Mouse (Mus musculus): ENCODE results near the gene Stpg1. TPM values are rescaled to one million over a fixed set of nuclear protein-coding genes. Genes with fewer than 3 reads are reported as not detected.

The Stpg1 gene
- polyA plus RNA-seq, 2 experiments: 0.02 TPM; not detected in 1

DNA sequence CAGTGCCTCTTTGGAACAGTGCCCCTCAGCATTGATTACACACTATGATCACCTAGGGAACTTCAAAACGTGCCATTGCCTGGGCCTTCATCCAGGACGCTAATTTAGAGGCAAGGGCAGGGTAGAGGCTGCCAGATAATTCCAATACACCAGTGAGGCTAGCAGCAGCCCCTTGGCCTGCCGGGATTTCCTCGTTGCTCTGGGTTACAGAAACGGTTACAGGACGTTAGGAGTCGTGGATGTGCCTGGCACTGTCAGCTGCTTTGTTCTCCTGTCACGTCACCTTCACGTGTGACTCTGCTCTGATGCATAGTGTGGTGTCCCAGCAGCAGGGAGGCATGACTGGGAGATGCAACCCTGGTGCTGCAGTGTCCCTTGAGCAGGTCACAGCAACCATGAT is 45.5 kb downstream of the Stpg1 start:
- Histone ChIP-seq H3K4me2 (ENCODE audit: low read depth) (no peak overlapping the region), H3K9ac (replicated peaks) (no peak overlapping the region), H3K9me3 (ENCODE audit: control insufficient read depth, low read length) (no peaks in the 10 kb centered on the region), H3K27me3 (ENCODE audit: control insufficient read depth, insufficient read depth, low read length) (no peaks in the 10 kb centered on the region), H3K4me1 (replicated peaks; ENCODE audit: control insufficient read depth in 2 of 2, insufficient read depth in 2 of 2, low read length in 1 of 2) (no peaks in the 10 kb centered on the region), H3K36me3 (replicated peaks; ENCODE audit: control insufficient read depth, insufficient read depth, low read depth) (no peaks in the 10 kb centered on the region), H3K4me3 (ENCODE audit: insufficient read depth in 1 of 2, low read depth in 2 of 2, low read length in 2 of 2) (no peak overlapping the region), H3K27ac (no peak overlapping the region)
- WGBS (ENCODE audit: insufficient replicate concordance): 67% methylated on average over 9 of the region's 9 CpGs
- no peak for ATAC-seq (ENCODE audit: insufficient read depth)
- no peak for TF ChIP-seq CTCF (IDR thresholded peaks at IDR 0.05; ENCODE audit: low read depth)
- no peak for TF ChIP-seq EP300 (IDR thresholded peaks at IDR 0.05; ENCODE audit: low read depth)
- DNase-seq (ENCODE audit: low read depth in 3 of 3, low spot score in 3 of 3): no peak

- ATAC-seq (ENCODE audit: insufficient read depth): no peak
- Histone ChIP-seq H3K4me1 (replicated peaks; ENCODE audit: control insufficient read depth in 2 of 2, insufficient read depth in 2 of 2, low read length in 1 of 2) (no peaks in the 10 kb centered on the region), H3K36me3 (replicated peaks; ENCODE audit: control insufficient read depth, insufficient read depth, low read depth) (no peaks in the 10 kb centered on the region), H3K4me2 (ENCODE audit: low read depth) (no peak overlapping the region), H3K27ac (no peak overlapping the region), H3K9ac (replicated peaks) (no peak overlapping the region), H3K9me3 (ENCODE audit: control insufficient read depth, low read length) (no peaks in the 10 kb centered on the region), H3K27me3 (ENCODE audit: control insufficient read depth, insufficient read depth, low read length) (no peaks in the 10 kb centered on the region), H3K4me3 (ENCODE audit: insufficient read depth in 1 of 2, low read depth in 2 of 2, low read length in 2 of 2) (no peak overlapping the region)
- 67% methylated on average over 2 of the region's 2 CpGs for WGBS (ENCODE audit: insufficient replicate concordance)
- TF ChIP-seq EP300 (IDR thresholded peaks at IDR 0.05; ENCODE audit: low read depth): no peak
- no peak for TF ChIP-seq CTCF (IDR thresholded peaks at IDR 0.05; ENCODE audit: low read depth)
- DNase-seq (ENCODE audit: low read depth in 3 of 3, low spot score in 3 of 3): no peak
Measured at GRCm38 (mm10) chr4:135544284-135544683, 49.7 kb downstream of the Stpg1 start.

DNA sequence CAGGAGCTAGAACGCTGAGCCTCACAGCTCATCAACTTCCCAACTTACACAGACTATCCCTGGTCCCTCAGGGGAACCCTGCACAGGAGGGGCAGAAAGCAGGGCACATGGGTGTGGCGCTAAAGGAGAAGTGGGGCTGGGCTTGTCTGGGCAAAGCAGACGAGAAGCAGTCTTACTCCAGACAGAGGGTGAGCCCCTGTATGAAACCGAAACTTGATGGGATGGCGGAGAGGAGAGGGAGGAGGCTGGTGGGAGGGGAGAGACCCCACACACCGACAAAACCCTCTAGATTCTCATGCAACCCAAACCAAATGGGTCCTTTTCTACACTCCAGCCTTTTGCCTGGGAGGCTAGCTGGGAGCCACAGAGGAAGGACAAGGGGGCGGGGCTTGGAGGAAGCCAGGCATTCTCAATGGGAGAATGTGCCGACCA is 50.5 kb downstream of the Stpg1 start:
- WGBS (ENCODE audit: insufficient replicate concordance): 3% methylated on average over 8 of the region's 8 CpGs
- Histone ChIP-seq H3K4me3 (ENCODE audit: insufficient read depth in 1 of 2, low read depth in 2 of 2, low read length in 2 of 2) (peak overlapping the region; percentile 12 to 19; a peak in 2 of 4 replicates), H3K9me3 (ENCODE audit: control insufficient read depth, low read length) (no peaks in the 10 kb centered on the region), H3K9ac (replicated peaks) (no peak overlapping the region), H3K27me3 (ENCODE audit: control insufficient read depth, insufficient read depth, low read length) (no peaks in the 10 kb centered on the region), H3K4me1 (replicated peaks; ENCODE audit: control insufficient read depth in 2 of 2, insufficient read depth in 2 of 2, low read length in 1 of 2) (no peaks in the 10 kb centered on the region), H3K27ac (no peak overlapping the region), H3K4me2 (ENCODE audit: low read depth) (peak overlapping the region; percentile 47), H3K36me3 (replicated peaks; ENCODE audit: control insufficient read depth, insufficient read depth, low read depth) (no peaks in the 10 kb centered on the region)
- DNase-seq (ENCODE audit: low read depth in 3 of 3, low spot score in 3 of 3): no peak
- no peak for ATAC-seq (ENCODE audit: insufficient read depth)
- TF ChIP-seq CTCF (IDR thresholded peaks at IDR 0.05; ENCODE audit: low read depth) (no peak), EP300 (IDR thresholded peaks at IDR 0.05; ENCODE audit: low read depth) (no peak)

DNA sequence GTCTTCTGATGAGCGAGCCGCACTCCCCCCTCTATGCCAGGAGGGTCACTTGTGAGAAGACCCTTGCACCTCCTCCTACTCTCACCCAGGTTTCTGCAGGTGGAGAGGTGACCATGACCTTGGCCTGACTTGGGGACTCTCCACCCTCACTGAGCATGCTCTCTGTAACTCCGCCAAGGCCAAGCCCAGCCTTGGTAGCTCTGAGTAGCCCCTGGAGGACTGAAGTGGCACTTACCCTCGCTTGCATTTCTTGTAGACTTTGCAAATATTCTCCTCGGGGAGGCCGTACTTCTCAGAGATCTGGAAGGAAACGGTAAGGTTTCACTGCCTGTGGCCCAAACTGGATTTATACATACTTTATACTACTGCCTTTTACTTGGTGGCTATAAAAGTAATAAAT is 51.4 kb downstream of the Stpg1 start:
- H3K4me2 ChIP-seq (ENCODE audit: low read depth): no peak overlapping the region

GRCm38 (mm10) chr4:135546793-135547192 is 52.2 kb downstream of the Stpg1 start:
- ATAC-seq (ENCODE audit: insufficient read depth): no peak
- TF ChIP-seq EP300 (IDR thresholded peaks at IDR 0.05; ENCODE audit: low read depth) (no peak), CTCF (IDR thresholded peaks at IDR 0.05; ENCODE audit: low read depth) (no peak)
- WGBS (ENCODE audit: insufficient replicate concordance): 73% methylated on average over 4 of the region's 4 CpGs
- Histone ChIP-seq H3K9ac (replicated peaks) (no peak overlapping the region), H3K36me3 (replicated peaks; ENCODE audit: control insufficient read depth, insufficient read depth, low read depth) (no peaks in the 10 kb centered on the region), H3K4me2 (ENCODE audit: low read depth) (no peak overlapping the region), H3K27ac (no peak overlapping the region), H3K27me3 (ENCODE audit: control insufficient read depth, insufficient read depth, low read length) (no peaks in the 10 kb centered on the region), H3K9me3 (ENCODE audit: control insufficient read depth, low read length) (no peaks in the 10 kb centered on the region), H3K4me1 (replicated peaks; ENCODE audit: control insufficient read depth in 2 of 2, insufficient read depth in 2 of 2, low read length in 1 of 2) (no peaks in the 10 kb centered on the region), H3K4me3 (ENCODE audit: insufficient read depth in 1 of 2, low read depth in 2 of 2, low read length in 2 of 2) (no peak overlapping the region)
- DNase-seq (ENCODE audit: low read depth in 3 of 3, low spot score in 3 of 3): no peak

More for the DNA sequence above, 51.4 kb downstream of the Stpg1 start:
- 68% methylated on average over 7 of the region's 7 CpGs for WGBS (ENCODE audit: insufficient replicate concordance)
- Histone ChIP-seq H3K9ac (replicated peaks) (no peak overlapping the region), H3K27ac (no peak overlapping the region), H3K4me3 (ENCODE audit: insufficient read depth in 1 of 2, low read depth in 2 of 2, low read length in 2 of 2) (no peak overlapping the region), H3K27me3 (ENCODE audit: control insufficient read depth, insufficient read depth, low read length) (no peaks in the 10 kb centered on the region), H3K4me1 (replicated peaks; ENCODE audit: control insufficient read depth in 2 of 2, insufficient read depth in 2 of 2, low read length in 1 of 2) (no peaks in the 10 kb centered on the region), H3K9me3 (ENCODE audit: control insufficient read depth, low read length) (no peaks in the 10 kb centered on the region), H3K36me3 (replicated peaks; ENCODE audit: control insufficient read depth, insufficient read depth, low read depth) (no peaks in the 10 kb centered on the region)
- TF ChIP-seq CTCF (IDR thresholded peaks at IDR 0.05; ENCODE audit: low read depth) (no peak), EP300 (IDR thresholded peaks at IDR 0.05; ENCODE audit: low read depth) (no peak)
- DNase-seq (ENCODE audit: low read depth in 3 of 3, low spot score in 3 of 3) (no peak), ATAC-seq (ENCODE audit: insufficient read depth) (no peak)
